Mouse (Mus musculus): ENCODE data around the gene Nup98. TPM values are rescaled to one million over a fixed set of nuclear protein-coding genes. Genes with fewer than 3 reads are reported as not detected.

The Nup98 gene
- 8.7 TPM for polyA plus RNA-seq (2014; fragmentation: Illumina TruSeq; extraction: RNeasy Lipid Tissue Mini Kit (QIAGEN cat#74804); ENCODE audit: low read depth, low replicate concordance)

GRCm38 (mm10) chr7:102209756-102210721, at the start of gene Nup98, which contains the start of gene Pgap2:
Gene Nup98, minus strand, starts transcription at chr7:102210176.
Gene Pgap2, plus strand, starts transcription at chr7:102210208.

GRCm38 (mm10) chr7:102255954-102256353, 46.0 kb upstream of the Nup98 start, which contains the start of gene Rhog:
Gene Rhog, minus strand, starts transcription at chr7:102256054.

GRCm38 (mm10) chr7:102116579-102117331, 93.2 kb downstream of the Nup98 start, which contains the start of gene Chrna10:
Gene Chrna10, minus strand, starts transcription at chr7:102116828.

GRCm38 (mm10) chr7:102109171-102109570, 100.8 kb downstream of the Nup98 start, which contains the start of gene Art5:
Gene Art5, minus strand, starts transcription at chr7:102109489.

GRCm38 (mm10) chr7:102101487-102101886, 108.5 kb downstream of the Nup98 start, which contains the start of gene Art1:
Gene Art1, plus strand, starts transcription at chr7:102101743.

GRCm38 (mm10) chr7:102082816-102083215, 127.2 kb downstream of the Nup98 start, which contains the start of gene Trpc2:
Gene Trpc2, plus strand, starts transcription at chr7:102083116.

Other genes with a start within 250 kb of the Nup98 start
- gene Il18bp, start 191.5 kb downstream of the Nup98 start, polyA plus RNA-seq (2014; fragmentation: Illumina TruSeq; extraction: RNeasy Lipid Tissue Mini Kit (QIAGEN cat#74804); ENCODE audit: low read depth, low replicate concordance), result 21.1 TPM
- gene Rnf121, start 144.7 kb downstream of the Nup98 start, polyA plus RNA-seq (2014; fragmentation: Illumina TruSeq; extraction: RNeasy Lipid Tissue Mini Kit (QIAGEN cat#74804); ENCODE audit: low read depth, low replicate concordance), result 12.2 TPM
- 4.1 TPM for gene Xndc1, start 144.7 kb downstream of the Nup98 start, polyA plus RNA-seq (2014; fragmentation: Illumina TruSeq; extraction: RNeasy Lipid Tissue Mini Kit (QIAGEN cat#74804); ENCODE audit: low read depth, low replicate concordance)
- not detected for gene Xntrpc, start 144.5 kb downstream of the Nup98 start, polyA plus RNA-seq (2014; fragmentation: Illumina TruSeq; extraction: RNeasy Lipid Tissue Mini Kit (QIAGEN cat#74804); ENCODE audit: low read depth, low replicate concordance)
- not detected for gene Trpc2, start 127.1 kb downstream of the Nup98 start, polyA plus RNA-seq (2014; fragmentation: Illumina TruSeq; extraction: RNeasy Lipid Tissue Mini Kit (QIAGEN cat#74804); ENCODE audit: low read depth, low replicate concordance)
- gene Art1, start 108.4 kb downstream of the Nup98 start, polyA plus RNA-seq (2014; fragmentation: Illumina TruSeq; extraction: RNeasy Lipid Tissue Mini Kit (QIAGEN cat#74804); ENCODE audit: low read depth, low replicate concordance), result not detected
- gene Art5, start 100.7 kb downstream of the Nup98 start, polyA plus RNA-seq (2014; fragmentation: Illumina TruSeq; extraction: RNeasy Lipid Tissue Mini Kit (QIAGEN cat#74804); ENCODE audit: low read depth, low replicate concordance), result not detected
- not detected for gene Chrna10, start 93.3 kb downstream of the Nup98 start, polyA plus RNA-seq (2014; fragmentation: Illumina TruSeq; extraction: RNeasy Lipid Tissue Mini Kit (QIAGEN cat#74804); ENCODE audit: low read depth, low replicate concordance)
- gene Pgap2, start within 50 bp of the Nup98 start, polyA plus RNA-seq (2014; fragmentation: Illumina TruSeq; extraction: RNeasy Lipid Tissue Mini Kit (QIAGEN cat#74804); ENCODE audit: low read depth, low replicate concordance), result 37.9 TPM
- 3.4 TPM for gene Rhog, start 45.9 kb upstream of the Nup98 start, polyA plus RNA-seq (2014; fragmentation: Illumina TruSeq; extraction: RNeasy Lipid Tissue Mini Kit (QIAGEN cat#74804); ENCODE audit: low read depth, low replicate concordance)
- gene Stim1, start 57.6 kb upstream of the Nup98 start, polyA plus RNA-seq (2014; fragmentation: Illumina TruSeq; extraction: RNeasy Lipid Tissue Mini Kit (QIAGEN cat#74804); ENCODE audit: low read depth, low replicate concordance), result 7.4 TPM
- 6.7 TPM for gene Rrm1, start 231.5 kb upstream of the Nup98 start, polyA plus RNA-seq (2014; fragmentation: Illumina TruSeq; extraction: RNeasy Lipid Tissue Mini Kit (QIAGEN cat#74804); ENCODE audit: low read depth, low replicate concordance)